Mouse (Mus musculus) hindbrain, embryonic 14.5 days (tissue): ENCODE results near the gene Ehmt1. TPM values are rescaled to one million over a fixed set of nuclear protein-coding genes. Genes with fewer than 3 reads are reported as not detected.

Source experiments
- ATAC-seq: fragments of 200-750 bp; cut with Nextera tagmentation; 2 replicates; pipeline ENCODE4 v1.8.0; 2017; ENCODE audit warnings: moderate number of reproducible peaks, mild to moderate bottlenecking, moderate TSS enrichment, moderate library complexity; ENCODE audit not compliant: low FRiP score
- DNase-seq: peaks from one replicate; pipeline ENCODE4 v3.0.0-alpha.2; 2015; ENCODE audit warnings: low spot score
- H3K27ac ChIP-seq: fragments of 300-500 bp; sonication (generic); 2 replicates; pipeline ENCODE4 v1.5.1; 2014; ENCODE audit warnings: mild to moderate bottlenecking, moderate library complexity
- H3K27me3 ChIP-seq: fragments of 300-500 bp; sonication (generic); 2 replicates; pipeline ENCODE4 v1.6.1; 2014; ENCODE audit warnings: mild to moderate bottlenecking, low read length, mixed read lengths; ENCODE audit not compliant: control insufficient read depth, insufficient read depth
- H3K36me3 ChIP-seq: fragments of 300-500 bp; sonication (generic); replicated peaks from 2 replicates; pipeline ENCODE4 v1.6.1; 2014; ENCODE audit not compliant: control insufficient read depth, insufficient read depth
- H3K4me1 ChIP-seq: fragments of 300-500 bp; sonication (generic); replicated peaks from 2 replicates; pipeline ENCODE4 v1.6.1; 2014; ENCODE audit warnings: antibody characterized with exemption, low read length, mixed read lengths; ENCODE audit not compliant: control insufficient read depth, insufficient read depth
- H3K4me2 ChIP-seq: fragments of 300-500 bp; sonication (generic); replicated peaks from 2 replicates; pipeline ENCODE4 v1.6.1; 2014; ENCODE audit warnings: mild to moderate bottlenecking, moderate library complexity
- H3K4me3 ChIP-seq: fragments of 300-500 bp; sonication (generic); replicated peaks from 2 replicates; pipeline ENCODE4 v1.5.1; 2014; ENCODE audit warnings: mild to moderate bottlenecking, low read length
- H3K9ac ChIP-seq: fragments of 300-500 bp; sonication (generic); 2 replicates; pipeline ENCODE4 v1.6.1; 2014
- H3K9me3 ChIP-seq: fragments of 300-500 bp; sonication (generic); 2 replicates; pipeline ENCODE4 v1.6.1; 2016; ENCODE audit warnings: low read length; ENCODE audit not compliant: control insufficient read depth
- WGBS: fragments of 180-500 bp; shearing (Covaris S2); extraction: QIAGEN DNeasy Blood & Tissue Kit; methylation state at CpG from one replicate; pipeline ENCODE4 v1.1.7; 2014; 5-methylcytosine and 5-hydroxymethylcytosine counted together
- polyA plus RNA-seq: library from polyadenylated mRNA; unstranded; fragments of >200 nt; fragmentation: Nextera tagmentation; extraction: Ambion mirVana; gene quantifications from 2 replicates; pipeline ENCODE4 v1.2.1, GENCODE M21; 2014

Gene Ehmt1
- polyA plus RNA-seq, 1 experiment from 2014 or later: 81.8 TPM

- Histone ChIP-seq H3K9me3 (no peaks in the 10 kb centered on the region), H3K27ac (peak overlapping the region; percentile 98), H3K4me3 (peak overlapping the region; percentile 98), H3K36me3 (no peaks in the 10 kb centered on the region), H3K27me3 (no peaks in the 10 kb centered on the region), H3K4me1 (peaks cover 15% of the 10 kb centered on the region), H3K4me2 (peak overlapping the region; percentile 76), H3K9ac (peak overlapping the region; percentile 99)
- ATAC-seq: peak; percentile 61
- no peak for DNase-seq
- 10% methylated on average over 8 of the region's 8 CpGs for WGBS
Measured at GRCm38 (mm10) chr2:24919839-24920175, 393 bp upstream of the Ehmt1 start.

DNA sequence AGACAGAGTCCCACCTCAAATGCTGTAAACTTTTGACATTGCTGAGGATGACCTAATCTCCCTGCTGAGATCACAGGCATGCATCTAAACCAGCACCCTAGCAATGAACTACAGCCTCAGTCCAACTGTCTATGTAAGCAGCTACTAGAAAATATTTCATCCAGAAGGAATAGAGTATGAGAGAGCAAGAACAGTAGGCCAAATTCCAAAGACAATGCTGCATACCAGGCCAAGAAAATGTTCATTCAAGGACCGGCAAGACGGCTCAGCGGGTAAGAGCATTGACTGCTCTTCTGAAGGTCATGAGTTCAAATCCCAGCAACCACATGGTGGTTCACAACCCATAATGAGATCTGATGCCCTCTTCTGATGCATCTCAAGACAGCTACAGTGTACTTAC lies 4.7 kb downstream of the Ehmt1 start:
- Histone ChIP-seq H3K36me3 (0 out of 2 replicates have a peak, but pooled peaks cover 3% of the 10 kb centered on the region), H3K27me3 (no peaks in the 10 kb centered on the region), H3K9ac (no peak overlapping the region), H3K4me3 (no peak overlapping the region), H3K4me2 (no peak overlapping the region), H3K9me3 (no peaks in the 10 kb centered on the region), H3K4me1 (peaks cover 15% of the 10 kb centered on the region), H3K27ac (no peak overlapping the region)
- DNase-seq (no peak), ATAC-seq (no peak)
- WGBS: 95% methylated on average over 3 of the region's 3 CpGs

GRCm38 (mm10) chr2:24912589-24912988 lies 6.8 kb downstream of the Ehmt1 start:
- Histone ChIP-seq H3K4me1 (peaks cover 6% of the 10 kb centered on the region), H3K9ac (no peak overlapping the region), H3K9me3 (no peaks in the 10 kb centered on the region), H3K4me2 (no peak overlapping the region), H3K27ac (no peak overlapping the region), H3K27me3 (no peaks in the 10 kb centered on the region), H3K36me3 (0 out of 2 replicates have a peak, but pooled peaks cover 3% of the 10 kb centered on the region), H3K4me3 (no peak overlapping the region)
- no peak for ATAC-seq
- no peak for DNase-seq

- Histone ChIP-seq H3K4me2 (no peak overlapping the region), H3K27me3 (no peaks in the 10 kb centered on the region), H3K4me3 (no peak overlapping the region), H3K4me1 (peaks cover 2% of the 10 kb centered on the region), H3K9me3 (no peaks in the 10 kb centered on the region), H3K9ac (no peak overlapping the region), H3K27ac (no peak overlapping the region), H3K36me3 (0 out of 2 replicates have a peak, but pooled peaks cover 3% of the 10 kb centered on the region)
- ATAC-seq: no peak
- 92% methylated on average over 4 of the region's 4 CpGs for WGBS
- no peak for DNase-seq
Measured at GRCm38 (mm10) chr2:24912189-24912588, 7.2 kb downstream of the Ehmt1 start.

- DNase-seq (no peak), ATAC-seq (no peak)
- Histone ChIP-seq H3K27me3 (no peaks in the 10 kb centered on the region), H3K4me1 (peaks cover 16% of the 10 kb centered on the region), H3K4me2 (no peak overlapping the region), H3K36me3 (0 out of 2 replicates have a peak, but pooled peaks cover 3% of the 10 kb centered on the region), H3K27ac (no peak overlapping the region), H3K4me3 (no peak overlapping the region), H3K9ac (no peak overlapping the region), H3K9me3 (no peaks in the 10 kb centered on the region)
- WGBS: 93% methylated on average over 4 of the region's 4 CpGs
Measured at GRCm38 (mm10) chr2:24910481-24910880, 8.9 kb downstream of the Ehmt1 start.

DNA sequence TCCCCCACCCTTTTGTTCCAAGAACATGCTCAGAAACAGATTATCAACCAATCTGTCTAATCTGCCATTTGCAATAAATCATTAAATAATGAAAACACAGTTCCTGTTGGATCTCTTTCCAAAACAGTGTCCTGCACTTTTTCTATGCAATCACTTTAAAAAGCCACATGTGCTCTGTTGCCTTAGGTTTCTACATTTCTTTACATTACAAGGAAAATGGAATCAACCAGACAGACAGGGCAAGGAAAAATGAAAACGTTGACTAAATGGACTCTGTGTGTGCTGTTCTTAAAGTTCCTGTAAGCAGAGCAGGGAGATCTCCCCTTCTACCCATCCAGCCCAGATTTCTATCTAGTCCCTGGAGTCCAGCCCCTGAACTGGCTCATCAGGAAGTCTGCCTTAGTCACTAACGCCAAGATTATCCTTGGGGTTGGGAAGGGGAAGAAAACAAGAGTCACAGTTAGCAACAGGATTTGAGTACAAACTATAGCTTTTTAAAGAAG lies 13.7 kb downstream of the Ehmt1 start:
- peaks cover 24% of the 10 kb centered on the region for H3K4me1 ChIP-seq
- H3K9me3 ChIP-seq: no peaks in the 10 kb centered on the region
- H3K27me3 ChIP-seq: no peaks in the 10 kb centered on the region
- peak overlapping the region; percentile 35 for H3K4me2 ChIP-seq
- peak overlapping the region; percentile 33 for H3K9ac ChIP-seq
- H3K4me3 ChIP-seq: no peak overlapping the region
- peak overlapping the region; percentile 87 for H3K27ac ChIP-seq
- 4% methylated on average over 2 of the region's 2 CpGs for whole genome bisulfite sequencing
- no peaks in the 10 kb centered on the region for H3K36me3 ChIP-seq
- ATAC-seq (no peak), DNase-seq (no peak)

DNA sequence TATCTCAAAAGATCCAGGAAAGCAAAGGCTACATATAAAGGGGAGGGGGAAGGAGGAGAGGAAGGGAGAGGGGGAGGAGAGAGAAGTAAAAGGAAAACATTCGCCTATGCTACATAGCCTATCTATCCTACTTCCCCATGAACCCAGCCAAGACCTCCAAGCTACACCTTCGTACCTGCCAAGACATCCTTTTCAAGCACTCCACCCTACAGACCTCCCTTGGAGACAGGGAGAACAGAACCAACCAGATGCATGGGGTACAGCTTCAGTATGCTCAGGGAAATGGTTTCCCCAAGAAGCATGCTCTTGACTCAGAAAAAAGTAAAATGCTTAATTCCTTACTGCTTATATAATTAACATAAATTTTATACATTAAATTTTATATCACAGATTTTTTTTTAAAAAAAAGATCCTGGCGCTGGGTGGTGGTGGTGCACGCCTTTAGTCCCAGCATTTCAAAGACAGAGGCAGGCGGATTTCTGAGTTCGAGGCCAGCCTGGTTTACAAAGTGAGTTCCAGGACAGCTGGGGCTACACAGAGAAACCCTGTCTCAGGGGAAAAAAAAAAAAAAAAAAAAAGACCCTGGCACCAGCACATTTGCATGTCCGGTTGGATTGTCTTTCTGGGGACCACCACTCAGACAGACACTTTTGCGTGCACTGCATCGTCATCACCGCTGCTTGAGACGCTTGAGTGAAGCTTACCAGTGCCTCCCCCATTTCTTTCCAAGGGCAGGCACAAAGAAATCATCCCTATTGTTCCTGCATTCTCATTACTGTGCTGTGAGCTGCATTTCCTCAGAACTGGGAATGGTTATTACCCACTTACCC lies 14.4 kb downstream of the Ehmt1 start:
- H3K9me3 ChIP-seq: no peaks in the 10 kb centered on the region
- H3K9ac ChIP-seq: 0 out of 2 replicates have a peak overlapping the region, but pooled peaks have one; percentile 33
- no peaks in the 10 kb centered on the region for H3K36me3 ChIP-seq
- peak; percentile 58 for DNase-seq
- no peak overlapping the region for H3K4me3 ChIP-seq
- H3K27ac ChIP-seq: peak overlapping the region; percentile 87
- WGBS: 44% methylated on average over 11 of the region's 11 CpGs
- peak overlapping the region; percentile 35 for H3K4me2 ChIP-seq
- no peaks in the 10 kb centered on the region for H3K27me3 ChIP-seq
- peak; percentile 77 for ATAC-seq
- peaks cover 24% of the 10 kb centered on the region for H3K4me1 ChIP-seq

- no peak for DNase-seq
- no peak for ATAC-seq
- WGBS: 85% methylated on average over 6 of the region's 6 CpGs
Measured at GRCm38 (mm10) chr2:24902999-24903398, 16.4 kb downstream of the Ehmt1 start.

GRCm38 (mm10) chr2:24901055-24901454 lies 18.4 kb downstream of the Ehmt1 start:
- Histone ChIP-seq H3K9me3 (no peaks in the 10 kb centered on the region), H3K27ac (no peak overlapping the region), H3K4me1 (peaks cover 14% of the 10 kb centered on the region), H3K27me3 (no peaks in the 10 kb centered on the region), H3K4me2 (no peak overlapping the region), H3K9ac (no peak overlapping the region), H3K36me3 (no peaks in the 10 kb centered on the region; the same call in 1 of the 2 replicates), H3K4me3 (no peak overlapping the region)
- DNase-seq: no peak
- WGBS: 48% methylated on average over 5 of the region's 5 CpGs
- no peak for ATAC-seq

More at GRCm38 (mm10) chr2:24902999-24903398, 16.4 kb downstream of the Ehmt1 start:
- Histone ChIP-seq H3K27ac (no peak overlapping the region), H3K4me1 (peaks cover 24% of the 10 kb centered on the region), H3K9me3 (no peaks in the 10 kb centered on the region), H3K9ac (no peak overlapping the region), H3K36me3 (no peaks in the 10 kb centered on the region; the same call in 1 of the 2 replicates), H3K27me3 (no peaks in the 10 kb centered on the region), H3K4me3 (no peak overlapping the region), H3K4me2 (no peak overlapping the region)
